Comparison of ENCODE assay signal across 13 mouse cellular contexts in the genomic region with DNA sequence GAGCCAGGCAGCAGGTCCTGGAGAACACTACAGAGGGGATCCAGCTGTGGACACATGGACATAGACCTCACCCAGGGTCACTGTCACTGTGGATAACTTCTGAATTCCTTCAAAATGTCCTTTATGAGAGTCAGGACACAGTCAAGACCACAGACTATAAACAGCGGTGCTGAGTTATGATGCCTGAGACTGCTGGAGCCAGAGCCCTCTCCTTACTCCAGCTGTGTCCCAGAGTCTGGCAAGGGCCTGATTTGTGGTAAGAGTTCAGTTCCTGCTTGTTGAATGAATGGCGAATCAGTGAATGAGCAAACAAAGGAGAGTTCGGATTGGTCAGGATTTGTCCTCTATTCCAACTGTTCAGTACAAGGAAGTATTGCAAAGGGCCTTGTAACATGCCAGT. TPM values are rescaled to one million over a fixed set of nuclear protein-coding genes. Genes with fewer than 3 reads are reported as not detected.
DNase-seq lines count a peak whose midpoint lies in the region; ATAC-seq and TF ChIP-seq lines count a peak whose summit lies in the region.
"Had no signal": no experiment of that assay in that cellular context is flagged by ENCODE, and none has a peak within 500 bp of the region (broad histone marks: within the 10 kb centered on the region; RNA-seq: fewer than 3 reads in every experiment).

No protein-coding gene starts in this region.

- ATAC-seq in embryonic facial prominence, embryonic 11.5 days (replicated peaks; ENCODE audit: insufficient number of reproducible peaks, low FRiP score, low TSS enrichment, low read depth): no peak
- peak; percentile 76 for ATAC-seq in kidney, embryonic 16.5 days (ENCODE audit: low FRiP score, low TSS enrichment)
- no peak for ATAC-seq in stomach, embryonic 15.5 days (ENCODE audit: insufficient read depth, low FRiP score, low read depth)
- ATAC-seq: forebrain, embryonic 13.5 days; midbrain, embryonic 13.5 days had no signal

- H3K4me3 ChIP-seq in embryonic facial prominence, embryonic 11.5 days (ENCODE audit: low read depth, low read length): no peak overlapping the region
- H3K4me3 ChIP-seq in embryonic facial prominence, embryonic 10.5 days: no peak overlapping the region
- H3K4me3 ChIP-seq in kidney, embryonic 16.5 days (ENCODE audit: low read length): no peak overlapping the region
- no peak overlapping the region for H3K4me3 ChIP-seq in stomach, embryonic 15.5 days (replicated peaks)
- H3K4me3 ChIP-seq in left cerebral cortex, adult 2 months: no peak overlapping the region
- H3K4me3 ChIP-seq: forebrain, embryonic 13.5 days; midbrain, embryonic 13.5 days had no signal

- H3K9me3 ChIP-seq in embryonic facial prominence, embryonic 11.5 days (replicated peaks; ENCODE audit: control insufficient read depth, low read length): no peaks in the 10 kb centered on the region
- no peaks in the 10 kb centered on the region for H3K9me3 ChIP-seq in embryonic facial prominence, embryonic 10.5 days
- H3K9me3 ChIP-seq in kidney, embryonic 16.5 days (ENCODE audit: low read length): no peaks in the 10 kb centered on the region
- no peaks in the 10 kb centered on the region for H3K9me3 ChIP-seq in stomach, embryonic 15.5 days
- H3K9me3 ChIP-seq: forebrain, embryonic 13.5 days; midbrain, embryonic 13.5 days had no signal

- H3K27ac ChIP-seq in embryonic facial prominence, embryonic 11.5 days (replicated peaks; ENCODE audit: low read depth, low read length): no peak overlapping the region
- H3K27ac ChIP-seq in embryonic facial prominence, embryonic 10.5 days (replicated peaks): no peak overlapping the region
- 0 out of 2 replicates have a peak overlapping the region, but pooled peaks have one; percentile 10 for H3K27ac ChIP-seq in kidney, embryonic 16.5 days (ENCODE audit: low read length)
- H3K27ac ChIP-seq in stomach, embryonic 15.5 days: peak overlapping the region; percentile 26; the same call in 1 of the 2 replicates
- no peak overlapping the region for H3K27ac ChIP-seq in left cerebral cortex, adult 2 months
- H3K27ac ChIP-seq: forebrain, embryonic 13.5 days; liver, embryonic 14.5 days; midbrain, embryonic 13.5 days had no signal

- no peaks in the 10 kb centered on the region for H3K36me3 ChIP-seq in embryonic facial prominence, embryonic 11.5 days (replicated peaks; ENCODE audit: control insufficient read depth, insufficient read depth, low read depth, low read length)
- H3K36me3 ChIP-seq in embryonic facial prominence, embryonic 10.5 days (replicated peaks): no peaks in the 10 kb centered on the region
- no peaks in the 10 kb centered on the region for H3K36me3 ChIP-seq in kidney, embryonic 16.5 days (ENCODE audit: insufficient read depth, low read length)
- no peaks in the 10 kb centered on the region for H3K36me3 ChIP-seq in stomach, embryonic 15.5 days
- H3K36me3 ChIP-seq: midbrain, embryonic 13.5 days had no signal

- no peaks in the 10 kb centered on the region for H3K27me3 ChIP-seq in embryonic facial prominence, embryonic 11.5 days (ENCODE audit: control insufficient read depth, insufficient read depth, low read length)
- H3K27me3 ChIP-seq in embryonic facial prominence, embryonic 10.5 days (replicated peaks; ENCODE audit: low read depth, poor library complexity, severe bottlenecking): no peaks in the 10 kb centered on the region
- H3K27me3 ChIP-seq in kidney, embryonic 16.5 days (ENCODE audit: insufficient read depth, low read length): no peaks in the 10 kb centered on the region
- no peaks in the 10 kb centered on the region for H3K27me3 ChIP-seq in stomach, embryonic 15.5 days (replicated peaks)
- H3K27me3 ChIP-seq: forebrain, embryonic 13.5 days; midbrain, embryonic 13.5 days had no signal

- intact Hi-C loops in left cerebral cortex, adult 2 months (cut with DNase I): no loop called here

- H3K9ac ChIP-seq in embryonic facial prominence, embryonic 11.5 days (replicated peaks; ENCODE audit: low read length): 0 out of 2 replicates have a peak overlapping the region, but pooled peaks have one; percentile 22
- no peak overlapping the region for H3K9ac ChIP-seq in kidney, embryonic 16.5 days (replicated peaks; ENCODE audit: low read length)
- no peak overlapping the region for H3K9ac ChIP-seq in stomach, embryonic 15.5 days
- H3K9ac ChIP-seq: forebrain, embryonic 13.5 days; liver, embryonic 14.5 days; midbrain, embryonic 13.5 days had no signal

- no peak for DNase-seq in embryonic facial prominence, embryonic 11.5 days (ENCODE audit: low spot score)
- no peak for DNase-seq in embryonic facial prominence, embryonic 10.5 days (ENCODE audit: low spot score)
- peak; percentile 8 for DNase-seq in fat pad, adult 2 months (ENCODE audit: extremely low read depth, low read depth, low spot score)
- no peak for DNase-seq in layer of hippocampus, adult 9-11 months
- no peak for DNase-seq in adrenal gland, postnatal 25 days
- no peak for DNase-seq in left cerebral cortex, adult 2 months (ENCODE audit: extremely low spot score in 1 of 2, low spot score in 2 of 2)
- DNase-seq: cerebellum, adult 11 months; heart, adult 18-20 months had no signal

- 82% methylated on average over 3 of the region's 3 CpGs for WGBS in embryonic facial prominence, embryonic 11.5 days
- WGBS in embryonic facial prominence, embryonic 10.5 days: 87% methylated on average over 3 of the region's 3 CpGs
- 59% methylated on average over 3 of the region's 3 CpGs for WGBS in kidney, embryonic 16.5 days
- 58% methylated on average over 3 of the region's 3 CpGs for WGBS in stomach, embryonic 15.5 days

- no peaks in the 10 kb centered on the region for H3K4me1 ChIP-seq in embryonic facial prominence, embryonic 11.5 days (ENCODE audit: control insufficient read depth, insufficient read depth, low read length)
- peaks cover 17% of the 10 kb centered on the region for H3K4me1 ChIP-seq in embryonic facial prominence, embryonic 10.5 days
- H3K4me1 ChIP-seq in kidney, embryonic 16.5 days (ENCODE audit: insufficient read depth, low read length): peaks cover 12% of the 10 kb centered on the region
- H3K4me1 ChIP-seq in stomach, embryonic 15.5 days: peaks cover 16% of the 10 kb centered on the region
- H3K4me1 ChIP-seq: forebrain, embryonic 13.5 days; midbrain, embryonic 13.5 days had no signal

- TF ChIP-seq CTCF in left cerebral cortex, adult 2 months (IDR thresholded peaks at IDR 0.05): no peak

- H3K4me2 ChIP-seq in embryonic facial prominence, embryonic 11.5 days (ENCODE audit: low read depth, low read length): no peak overlapping the region
- H3K4me2 ChIP-seq in kidney, embryonic 16.5 days (replicated peaks; ENCODE audit: low read depth, low read length): no peak overlapping the region
- no peak overlapping the region for H3K4me2 ChIP-seq in stomach, embryonic 15.5 days
- H3K4me2 ChIP-seq: forebrain, embryonic 13.5 days; midbrain, embryonic 13.5 days had no signal

RNA-seq across cellular contexts. Expression of a gene that starts 34.7 kb away (rescaled TPM):
- polyA plus RNA-seq in embryonic facial prominence, embryonic 11.5 days (2014; fragmentation: Nextera tagmentation; extraction: Ambion mirVana): 23.4 and 25.1 TPM in 2 replicates
- polyA plus RNA-seq in embryonic facial prominence, embryonic 10.5 days (2016; fragmentation: Nextera tagmentation; extraction: Ambion mirVana): 45.7 and 46.9 TPM in 2 replicates
- 55.4 and 64.5 TPM in 2 replicates for polyA plus RNA-seq in kidney, embryonic 16.5 days (2015; fragmentation: Nextera tagmentation; extraction: Ambion mirVana)
- 57.0 TPM in 2 replicates for polyA plus RNA-seq in stomach, embryonic 15.5 days (2015; fragmentation: Nextera tagmentation; extraction: Ambion mirVana)
- 325 and 352 TPM in 2 replicates for total RNA-seq in adrenal gland, postnatal 25 days (2021)
- 10 to 100 TPM; 81.2 to 91.4 TPM for total RNA-seq in left cerebral cortex, adult 2 months (2021)

RNA-seq across cellular contexts. Expression of a gene that starts 52.1 kb away (rescaled TPM):
- polyA plus RNA-seq in embryonic facial prominence, embryonic 11.5 days (2014; fragmentation: Nextera tagmentation; extraction: Ambion mirVana): 239 and 248 TPM in 2 replicates
- 287 and 289 TPM in 2 replicates for polyA plus RNA-seq in embryonic facial prominence, embryonic 10.5 days (2016; fragmentation: Nextera tagmentation; extraction: Ambion mirVana)
- 275 and 307 TPM in 2 replicates for polyA plus RNA-seq in kidney, embryonic 16.5 days (2015; fragmentation: Nextera tagmentation; extraction: Ambion mirVana)
- 259 and 260 TPM in 2 replicates for polyA plus RNA-seq in stomach, embryonic 15.5 days (2015; fragmentation: Nextera tagmentation; extraction: Ambion mirVana)
- 483 and 599 TPM in 2 replicates for total RNA-seq in adrenal gland, postnatal 25 days (2021)
- total RNA-seq in left cerebral cortex, adult 2 months (2021): 100 to 1,000 TPM; 139 to 143 TPM

Comparison
In these comparisons a context has a peak if more than half of its experiments do, and no peak if none do; other contexts are left out.
1. H3K27ac ChIP-seq: peak in kidney, embryonic 16.5 days (single experiment) and stomach, embryonic 15.5 days (single experiment); none in embryonic facial prominence, embryonic 11.5 days (single experiment), embryonic facial prominence, embryonic 10.5 days (single experiment) and left cerebral cortex, adult 2 months (single experiment).